Mouse (Mus musculus) cerebellum, adult 2 months (tissue): ENCODE measurements at regions not wholly inside any gene's neighbourhood (a gene's known extent, or its start where the extent isn't known, plus 50 kb on each side); places are given as distances from the start of the nearest gene placed in this dataset.

Source experiments
- CTCF ChIP-seq: fragments of 200-500 bp; IDR thresholded peaks from 2 replicates; pipeline ENCODE4 v1.5.1; 2011; ENCODE audit warnings: low read depth, mild to moderate bottlenecking, control low read depth, low read length, moderate library complexity, borderline replicate concordance; ENCODE audit not compliant: insufficient read depth
- POLR2A ChIP-seq: fragments of 200-500 bp; IDR thresholded peaks from 2 replicates; pipeline ENCODE4 v1.6.1; 2011; ENCODE audit warnings: low read length, control low read depth, borderline replicate concordance; ENCODE audit not compliant: insufficient read depth

DNA sequence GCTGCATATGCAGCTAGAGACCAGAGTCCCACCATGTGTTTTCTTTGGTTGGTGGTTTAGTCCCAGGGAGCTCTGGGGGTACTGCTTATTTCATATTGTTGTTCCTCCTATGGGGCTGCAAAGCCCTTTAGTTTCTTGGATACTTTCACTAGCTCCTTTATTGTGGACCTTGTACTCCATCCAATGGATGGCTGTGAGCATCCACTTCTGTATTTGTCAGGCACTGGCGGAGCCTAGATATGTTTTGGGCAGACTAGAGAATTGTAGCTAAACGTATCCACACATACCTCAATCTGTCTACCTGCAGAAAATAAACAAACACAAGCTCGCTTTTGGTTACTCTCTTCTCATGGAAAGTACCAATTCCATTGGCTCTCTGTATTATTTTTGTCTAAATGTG, 122.8 kb downstream of the Twistnb start:
- TF ChIP-seq CTCF (no peak), POLR2A (no peak)
